In genomic region chr11:46474220-46474619, GRCm38 (mm10) we compare ENCODE assay signal across 31 mouse cellular contexts. TPM values are rescaled to one million over a fixed set of nuclear protein-coding genes. Genes with fewer than 3 reads are reported as not detected.
DNase-seq lines count a peak whose midpoint lies in the region; ATAC-seq lines count a peak whose summit lies in the region.
"Had no signal": no experiment of that assay in that cellular context is flagged by ENCODE, and none has a peak within 500 bp of the region (broad histone marks: within the 10 kb centered on the region; RNA-seq: fewer than 3 reads in every experiment).

No protein-coding gene starts in this region.

- peak; percentile 78 for ATAC-seq in CD4-positive, CD25-positive, alpha-beta regulatory T cell, adult 4 months
- ATAC-seq: forebrain, embryonic 13.5 days; forebrain, embryonic 16.5 days; hindbrain, embryonic 16.5 days had no signal

- peak; percentile 42 for DNase-seq in CD4-positive helper T cell, adult 2 months (ENCODE audit: low read depth, low spot score)
- DNase-seq in brain, adult 2 months (ENCODE audit: low read depth, low spot score): peak; percentile 10
- DNase-seq in kidney, postnatal 10 days: no peak
- no peak for DNase-seq in cerebellum, postnatal 14 days
- no peak for DNase-seq in kidney, postnatal 25 days
- DNase-seq: adrenal gland, adult 8-10 months; adrenal gland, postnatal 25 days; B cell, adult 2 months; cerebellum, adult 18-20 months; cerebellum, adult 9-11 months; cerebellum, postnatal 36 days; embryo, embryonic 11 days; gastrocnemius, postnatal 10 days; gastrocnemius, postnatal 36 days; heart, postnatal 10 days; heart, postnatal 36 days; kidney, adult 11 months; kidney, adult 8-10 months had no signal

RNA-seq across cellular contexts. Expression of gene Havcr2, which starts 19.5 kb away (rescaled TPM):
- 1 to 10 TPM; 2.8 to 3.3 TPM for polyA plus RNA-seq in CD4-positive, CD25-positive, alpha-beta regulatory T cell, adult 4 months (2017; shearing (Covaris generic))
- polyA plus RNA-seq: embryonic facial prominence, embryonic 11.5 days; forebrain, embryonic 10.5 days had no signal

RNA-seq across cellular contexts. Expression of gene Med7, which starts 37.5 kb away (rescaled TPM):
- 10 to 100 TPM; 32.6 to 42.0 TPM for polyA plus RNA-seq in CD4-positive, CD25-positive, alpha-beta regulatory T cell, adult 4 months (2017; shearing (Covaris generic))

RNA-seq across cellular contexts. Expression of gene Gm12169, which starts 49.8 kb away (rescaled TPM):
- polyA plus RNA-seq in CD4-positive, CD25-positive, alpha-beta regulatory T cell, adult 4 months (2017; shearing (Covaris generic)): 1 to 10 TPM; 1.2 to 1.9 TPM
- polyA plus RNA-seq: cortical plate, adult 2 months; embryonic facial prominence, embryonic 11.5 days; embryonic facial prominence, embryonic 14.5 days; forebrain, embryonic 10.5 days; forebrain, embryonic 13.5 days; forebrain, embryonic 16.5 days; heart, embryonic 12.5 days; heart, embryonic 15.5 days; hindbrain, embryonic 10.5 days; hindbrain, embryonic 13.5 days; hindbrain, embryonic 16.5 days; intestine, embryonic 14.5 days had no signal

Comparison
In these comparisons a context has a peak if more than half of its experiments do, and no peak if none do; other contexts are left out.
1. DNase-seq: peak in CD4-positive helper T cell, adult 2 months (single experiment) and brain, adult 2 months (single experiment); none in kidney, postnatal 10 days (single experiment), cerebellum, postnatal 14 days (0 of 2) and kidney, postnatal 25 days (0 of 2).